Mouse (Mus musculus) lung, embryonic 16.5 days (tissue): ENCODE results near the gene Smarca4. TPM values are rescaled to one million over a fixed set of nuclear protein-coding genes. Genes with fewer than 3 reads are reported as not detected.

ENCODE experiments used
- microRNA counts: library from miRNA; unstranded; fragments of <30 nt; microRNA quantifications from one replicate; lab custom pipeline; 2016
- microRNA-seq: library from miRNA; unstranded; fragments of <30 nt; microRNA quantifications from one replicate; pipeline ENCODE4, GENCODE M21; 2016
- polyA plus RNA-seq: library from polyadenylated mRNA; unstranded; fragments of >200 nt; fragmentation: Nextera tagmentation; extraction: Ambion mirVana; gene quantifications from 2 replicates; pipeline ENCODE4 v1.2.1, GENCODE M21; 2015

Gene Smarca4
- polyA plus RNA-seq, 1 experiment from 2014 or later = 74.0 TPM

MicroRNAs within 50 kb of the gene (microRNA counts, 519-probe panel; counts per million panel counts)
- not detected for microRNA mmu-miR-1946b (lab: Ali Mortazavi, UCI)

Small RNA genes within 50 kb of the gene (microRNA-seq; reads per million reads assigned to microRNA genes)
- not detected for gene Mir1946b

Other genes starting within 250 kb of the Smarca4 start
- 160 and 168 TPM in 2 replicates for gene Ilf3, start 248.3 kb upstream of the Smarca4 start, polyA plus RNA-seq
- 37.3 and 37.5 TPM in 2 replicates for gene Qtrt1, start 204.3 kb upstream of the Smarca4 start, polyA plus RNA-seq
- gene Dnm2, start 191.3 kb upstream of the Smarca4 start, polyA plus RNA-seq = 77.5 and 78.2 TPM in 2 replicates
- gene Tmed1, start 105.9 kb upstream of the Smarca4 start, polyA plus RNA-seq = 115 and 118 TPM in 2 replicates
- gene AB124611, start 90.0 kb upstream of the Smarca4 start, polyA plus RNA-seq = 3.9 and 4.0 TPM in 2 replicates
- gene Carm1, start 69.3 kb upstream of the Smarca4 start, polyA plus RNA-seq = 17.1 and 20.8 TPM in 2 replicates
- gene Timm29, start 23.4 kb upstream of the Smarca4 start, polyA plus RNA-seq = 22.2 and 24.2 TPM in 2 replicates
- 30.0 and 38.8 TPM in 2 replicates for gene Yipf2, start 23.3 kb upstream of the Smarca4 start, polyA plus RNA-seq
- 33.4 and 36.0 TPM in 2 replicates for gene Ldlr, start 107.3 kb downstream of the Smarca4 start, polyA plus RNA-seq
- 134 and 144 TPM in 2 replicates for gene Spc24, start 144.1 kb downstream of the Smarca4 start, polyA plus RNA-seq
- 25.5 and 26.3 TPM in 2 replicates for gene Kank2, start 182.6 kb downstream of the Smarca4 start, polyA plus RNA-seq
- 2.7 and 3.6 TPM in 2 replicates for gene Angptl8, start 219.3 kb downstream of the Smarca4 start, polyA plus RNA-seq
- 62.6 and 63.7 TPM in 2 replicates for gene Dock6, start 236.5 kb downstream of the Smarca4 start, polyA plus RNA-seq